Mouse (Mus musculus): Measurements from ENCODE around the gene Sumo1.

GRCm38 (mm10) chr1:59563581-59563980 is 107.1 kb downstream of the Sumo1 start:
- no peak for TF ChIP-seq CTCF (IDR thresholded peaks at IDR 0.05; ENCODE audit: low read depth)
- TF ChIP-seq EP300 (IDR thresholded peaks at IDR 0.05; ENCODE audit: low read depth): no peak

All from liver, embryonic 14.5 days (tissue).